Mouse (Mus musculus): ENCODE results near the gene Tfap2d. TPM values are rescaled to one million over a fixed set of nuclear protein-coding genes. Genes with fewer than 3 reads are reported as not detected.

The Tfap2d gene
- total RNA-seq, 2 experiments from 2014 or later, result 0.50 TPM; not detected in 1

GRCm38 (mm10) chr1:19210215-19211032 is 107.6 kb downstream of the Tfap2d start:
- DNase-seq (ENCODE audit: low spot score in 2 of 2), result no peak

GRCm38 (mm10) chr1:19211033-19211405 is 108.2 kb downstream of the Tfap2d start:
- no peak for DNase-seq (ENCODE audit: low spot score in 2 of 2)

GRCm38 (mm10) chr1:19211546-19212154 is 108.8 kb downstream of the Tfap2d start:
- DNase-seq (ENCODE audit: low spot score in 2 of 2), result no peak

- no peak for DNase-seq (ENCODE audit: low spot score in 2 of 2)
Observed at GRCm38 (mm10) chr1:19212691-19213090, 109.9 kb downstream of the Tfap2d start.

GRCm38 (mm10) chr1:19213171-19213570 is 110.3 kb downstream of the Tfap2d start:
- DNase-seq (ENCODE audit: low spot score in 2 of 2), result no peak

- DNase-seq (ENCODE audit: low spot score in 2 of 2), result no peak
Observed at GRCm38 (mm10) chr1:19213851-19214395, 111.1 kb downstream of the Tfap2d start.

Other genes starting within 250 kb of the Tfap2d start
- under 1 TPM; 0.11 to 0.50 TPM for gene Tfap2b, start 105.9 kb downstream of the Tfap2d start, total RNA-seq (2021)